Mouse (Mus musculus): ENCODE measurements around the gene Zfp318. TPM values are rescaled to one million over a fixed set of nuclear protein-coding genes. Genes with fewer than 3 reads are reported as not detected.

Gene Zfp318
- polyA plus RNA-seq, 1 experiment from 2014 or later: 17.7 TPM

DNA sequence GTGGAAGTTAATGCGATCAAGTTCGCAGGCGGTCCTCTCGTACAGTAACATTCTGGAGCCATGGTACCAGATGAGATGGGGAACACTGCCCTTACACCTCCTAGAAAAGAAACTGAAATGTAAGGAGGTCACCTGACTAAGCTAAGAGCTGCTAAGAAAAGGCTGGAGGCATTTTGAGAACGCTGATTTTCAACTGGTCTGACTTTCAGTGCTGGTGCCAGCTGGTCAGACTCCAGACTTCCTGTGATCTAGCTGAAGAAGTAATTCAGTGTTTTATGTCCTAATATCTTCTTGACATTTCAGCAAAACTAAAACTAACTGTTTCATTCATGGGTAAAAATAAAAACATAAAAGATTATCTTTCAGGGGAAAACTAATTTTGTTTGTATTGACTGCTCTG, 35.1 kb downstream of the Zfp318 start:
- H3K27ac ChIP-seq: no peak overlapping the region
- no peak for ATAC-seq (ENCODE audit: insufficient number of reproducible peaks, insufficient read depth, low FRiP score, low TSS enrichment, low read depth)
- H3K36me3 ChIP-seq: peaks cover 15% of the 10 kb centered on the region
- no peak overlapping the region for H3K9ac ChIP-seq (replicated peaks)
- no peaks in the 10 kb centered on the region for H3K27me3 ChIP-seq
- no peaks in the 10 kb centered on the region for H3K9me3 ChIP-seq
- 0 out of 2 replicates have a peak, but pooled peaks cover 3% of the 10 kb centered on the region for H3K4me1 ChIP-seq (replicated peaks)
- H3K4me3 ChIP-seq (replicated peaks): no peak overlapping the region
- WGBS: 79% methylated on average over 5 of the region's 5 CpGs
- H3K4me2 ChIP-seq: no peak overlapping the region

DNA sequence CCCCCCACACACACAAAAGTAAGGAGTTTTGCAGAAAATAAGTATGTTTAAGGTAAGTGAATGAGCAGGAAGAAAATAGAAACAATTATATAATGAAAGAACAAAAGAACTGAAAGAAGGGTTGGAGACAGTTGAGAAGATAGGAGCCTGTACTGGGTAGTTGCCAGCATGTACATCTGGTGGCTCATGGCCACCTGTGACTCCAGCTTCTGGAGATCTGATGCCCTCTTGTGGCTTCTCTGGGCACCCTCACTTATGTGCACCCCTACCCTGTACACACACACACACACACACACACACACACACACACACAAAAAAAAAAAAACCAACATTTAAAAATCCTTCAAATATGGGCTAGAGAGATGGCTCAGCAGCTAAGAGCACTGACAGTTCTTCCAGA, 36.2 kb downstream of the Zfp318 start:
- H3K9ac ChIP-seq (replicated peaks): no peak overlapping the region
- no peak for ATAC-seq (ENCODE audit: insufficient number of reproducible peaks, insufficient read depth, low FRiP score, low TSS enrichment, low read depth)
- no peak overlapping the region for H3K4me3 ChIP-seq (replicated peaks)
- no peak overlapping the region for H3K27ac ChIP-seq
- no peaks in the 10 kb centered on the region for H3K4me1 ChIP-seq (replicated peaks)
- H3K36me3 ChIP-seq: peaks cover 7% of the 10 kb centered on the region; the same call in 1 of the 2 replicates
- no peaks in the 10 kb centered on the region for H3K9me3 ChIP-seq
- no peaks in the 10 kb centered on the region for H3K27me3 ChIP-seq
- H3K4me2 ChIP-seq: no peak overlapping the region

DNA sequence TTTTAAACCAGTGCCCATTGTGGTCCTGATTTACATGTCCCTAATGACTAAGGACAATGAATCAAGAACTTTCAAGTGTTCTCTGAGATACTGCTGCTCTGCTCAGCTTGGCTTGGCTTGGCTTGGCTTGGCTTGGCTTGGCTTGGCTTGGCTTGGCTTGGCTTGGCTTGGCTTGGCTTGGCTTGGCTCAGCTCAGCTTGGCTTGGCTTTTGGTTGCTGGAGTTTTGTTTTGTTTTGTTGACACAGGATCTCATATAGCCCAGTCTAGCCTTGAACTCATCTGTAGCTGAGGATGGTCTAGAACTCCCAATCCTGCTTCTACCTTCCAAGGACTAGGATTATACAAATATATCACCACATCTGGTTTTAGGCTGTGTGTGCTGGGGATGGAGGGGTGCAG, 43.0 kb downstream of the Zfp318 start:
- Histone ChIP-seq H3K9ac (replicated peaks) (no peak overlapping the region), H3K9me3 (no peaks in the 10 kb centered on the region), H3K36me3 (no peaks in the 10 kb centered on the region), H3K4me1 (replicated peaks) (peaks cover 8% of the 10 kb centered on the region; the same call in 1 of the 2 replicates), H3K4me3 (replicated peaks) (no peak overlapping the region), H3K4me2 (no peak overlapping the region), H3K27ac (no peak overlapping the region), H3K27me3 (peaks cover 17% of the 10 kb centered on the region)
- no peak for ATAC-seq (ENCODE audit: insufficient number of reproducible peaks, insufficient read depth, low FRiP score, low TSS enrichment, low read depth)

DNA sequence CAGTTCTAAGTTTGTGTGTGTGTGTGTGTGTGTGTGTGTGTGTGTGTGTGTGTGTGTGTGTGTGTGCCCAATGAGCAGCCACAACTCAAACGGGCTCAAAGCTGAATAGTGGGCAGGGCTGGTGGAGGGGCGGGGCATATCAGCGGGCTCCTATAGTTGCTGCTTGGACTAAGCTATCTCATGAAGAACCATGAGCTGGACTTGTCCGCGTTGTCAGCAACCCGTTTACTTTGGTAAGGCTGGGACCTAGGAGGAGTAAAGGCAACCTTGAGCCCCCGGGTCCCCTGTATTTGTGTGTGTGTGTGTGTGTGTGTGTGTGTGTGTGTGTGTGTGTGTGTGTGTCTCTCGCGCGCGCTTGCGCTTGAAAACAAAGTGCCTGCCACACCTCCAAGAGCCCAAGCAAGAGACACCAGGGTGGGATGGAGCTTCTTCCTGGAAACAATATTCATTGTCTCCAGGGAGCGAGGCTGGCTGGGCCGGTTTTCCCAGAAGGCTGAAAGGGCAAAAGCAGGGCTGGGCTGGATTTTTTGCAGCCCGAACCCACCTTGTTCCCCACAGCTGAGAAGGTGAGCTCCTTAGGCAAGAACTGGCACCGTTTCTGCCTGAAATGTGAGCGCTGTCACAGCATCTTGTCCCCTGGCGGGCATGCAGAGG, 45.4 kb downstream of the Zfp318 start, which contains the start of gene Crip3:
Gene Crip3 (plus strand): TSS at position 166 of the 654 bp plus-strand sequence.
- H3K4me3 ChIP-seq (replicated peaks): peak within 1 kb of the TSS; percentile 26
- no peaks in the 10 kb centered on the region for H3K9me3 ChIP-seq
- 13% methylated on average over 18 of the region's 18 CpGs for WGBS
- peaks cover 28% of the 10 kb centered on the region for H3K27me3 ChIP-seq
- H3K4me1 ChIP-seq (replicated peaks): peaks cover 11% of the 10 kb centered on the region; the same call in 1 of the 2 replicates
- no peak for ATAC-seq (ENCODE audit: insufficient number of reproducible peaks, insufficient read depth, low FRiP score, low TSS enrichment, low read depth)
- H3K36me3 ChIP-seq: no peaks in the 10 kb centered on the region
- H3K4me2 ChIP-seq: peak within 1 kb of the TSS; percentile 55
- H3K9ac ChIP-seq (replicated peaks): peak within 1 kb of the TSS; percentile 31; the same call in 1 of the 2 replicates
- H3K27ac ChIP-seq: no peak within 1 kb of the TSS

DNA sequence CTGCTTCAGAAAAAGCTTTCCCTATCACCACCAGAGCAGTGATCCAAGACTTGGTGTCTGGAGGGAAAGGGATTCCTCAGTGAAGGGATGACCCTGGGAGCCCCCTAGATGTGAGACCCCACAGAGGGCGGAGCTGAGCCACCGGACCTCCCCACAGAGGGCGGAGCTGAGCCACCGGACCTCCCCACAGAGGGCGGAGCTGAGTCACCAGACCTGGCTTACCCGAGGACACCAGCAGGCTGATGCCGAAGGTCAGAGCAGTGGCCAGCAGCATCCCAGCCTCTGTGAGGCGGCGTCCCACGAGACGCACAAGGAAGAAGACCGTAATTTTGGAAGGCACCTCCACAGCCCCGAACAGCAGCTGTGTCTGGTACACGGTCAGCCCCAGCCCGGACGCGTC, 50.1 kb downstream of the Zfp318 start:
- peak overlapping the region; percentile 25 for H3K4me3 ChIP-seq (replicated peaks)
- H3K27ac ChIP-seq: no peak overlapping the region
- no peak overlapping the region for H3K9ac ChIP-seq (replicated peaks)
- no peaks in the 10 kb centered on the region for H3K36me3 ChIP-seq
- peaks cover 70% of the 10 kb centered on the region for H3K27me3 ChIP-seq
- ATAC-seq (ENCODE audit: insufficient number of reproducible peaks, insufficient read depth, low FRiP score, low TSS enrichment, low read depth): no peak; the same call in 1 of the 2 replicates
- H3K4me2 ChIP-seq: peak overlapping the region; percentile 51
- WGBS: 10% methylated on average over 17 of the region's 17 CpGs
- H3K9me3 ChIP-seq: no peaks in the 10 kb centered on the region
- H3K4me1 ChIP-seq (replicated peaks): peaks cover 18% of the 10 kb centered on the region; the same call in 1 of the 2 replicates

DNA sequence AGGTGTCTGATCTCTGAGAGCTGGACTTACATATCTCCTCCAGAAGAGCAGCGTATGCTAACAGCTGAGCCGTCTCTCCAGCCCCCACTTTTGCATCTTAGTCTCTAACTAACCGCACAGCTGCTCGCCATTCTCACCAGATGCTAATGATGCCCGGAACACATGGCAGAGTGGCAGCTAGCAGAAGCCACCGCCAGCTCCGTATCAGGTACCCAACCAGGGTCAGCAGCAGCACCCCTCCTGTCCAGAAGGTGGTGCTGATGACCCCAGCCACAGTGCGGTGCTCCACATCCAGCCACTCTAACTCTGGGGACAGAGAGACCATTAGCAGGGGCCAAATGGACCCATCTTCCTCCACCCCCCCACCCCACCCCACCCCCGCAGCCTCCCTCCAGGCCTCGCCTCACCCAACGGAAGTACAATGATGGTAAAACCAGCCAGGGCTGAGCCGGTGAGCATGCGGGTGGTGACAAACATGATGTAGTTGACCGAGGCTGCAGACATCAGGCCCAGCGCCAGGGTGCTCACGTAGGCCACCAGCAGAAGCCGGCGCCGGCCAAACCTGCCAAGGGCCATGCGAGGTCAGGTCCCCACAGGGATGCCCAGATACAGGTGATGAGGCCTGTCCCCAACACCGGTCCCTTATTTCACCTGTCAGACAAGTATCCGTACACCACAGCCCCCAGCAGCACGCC, 53.3 kb downstream of the Zfp318 start:
- H3K9ac ChIP-seq (replicated peaks): no peak overlapping the region
- 27% methylated on average over 23 of the region's 23 CpGs for WGBS
- H3K9me3 ChIP-seq: no peaks in the 10 kb centered on the region
- H3K36me3 ChIP-seq: no peaks in the 10 kb centered on the region
- H3K4me3 ChIP-seq (replicated peaks): 0 out of 2 replicates have a peak overlapping the region, but pooled peaks have one; percentile 9
- H3K4me1 ChIP-seq (replicated peaks): peaks cover 11% of the 10 kb centered on the region; the same call in 1 of the 2 replicates
- ATAC-seq (ENCODE audit: insufficient number of reproducible peaks, insufficient read depth, low FRiP score, low TSS enrichment, low read depth): peak; percentile 34; the same call in 1 of the 2 replicates
- H3K27me3 ChIP-seq: peaks cover 65% of the 10 kb centered on the region
- no peak overlapping the region for H3K27ac ChIP-seq
- H3K4me2 ChIP-seq: peak overlapping the region; percentile 35

DNA sequence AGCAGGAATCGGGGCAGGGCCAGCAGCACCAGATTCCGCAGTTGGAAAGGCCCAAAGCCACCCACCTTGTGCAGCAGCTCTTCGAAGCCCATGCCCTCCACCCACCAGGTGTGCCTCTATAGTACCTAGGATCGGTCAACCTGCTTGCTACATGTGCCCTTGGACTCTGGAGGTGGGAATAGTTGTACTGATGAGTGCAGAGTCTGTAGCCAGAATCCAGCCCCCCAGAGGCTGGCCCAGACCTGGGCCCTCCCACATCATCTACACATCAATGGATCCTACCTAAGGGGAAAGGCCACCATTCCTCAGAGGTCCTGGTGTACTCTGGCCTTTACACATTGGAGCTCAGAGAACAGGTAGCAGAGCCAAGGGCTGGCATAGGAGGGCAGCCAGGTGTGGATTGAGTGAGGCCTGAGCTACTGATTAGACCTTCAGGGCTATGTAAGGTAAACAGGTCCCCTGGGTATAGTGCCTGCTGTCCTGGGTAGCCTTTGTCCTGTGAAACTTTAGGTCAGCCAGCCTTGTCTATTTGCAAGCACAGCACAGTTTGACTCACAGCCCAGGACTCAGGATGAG, 54.9 kb downstream of the Zfp318 start, which contains the start of gene Slc22a7:
Gene Slc22a7 (minus strand): TSS at position 160 of the 576 bp plus-strand sequence.
- Histone ChIP-seq H3K4me3 (replicated peaks) (no peak within 1 kb of the TSS), H3K4me2 (no peak within 1 kb of the TSS), H3K27me3 (peaks cover 75% of the 10 kb centered on the region), H3K9me3 (no peaks in the 10 kb centered on the region), H3K27ac (no peak within 1 kb of the TSS), H3K4me1 (replicated peaks) (peaks cover 23% of the 10 kb centered on the region; the same call in 1 of the 2 replicates), H3K36me3 (no peaks in the 10 kb centered on the region), H3K9ac (replicated peaks) (no peak within 1 kb of the TSS; the same call in 1 of the 2 replicates)
- ATAC-seq (ENCODE audit: insufficient number of reproducible peaks, insufficient read depth, low FRiP score, low TSS enrichment, low read depth): no peak
- WGBS: 86% methylated on average over 4 of the region's 4 CpGs

DNA sequence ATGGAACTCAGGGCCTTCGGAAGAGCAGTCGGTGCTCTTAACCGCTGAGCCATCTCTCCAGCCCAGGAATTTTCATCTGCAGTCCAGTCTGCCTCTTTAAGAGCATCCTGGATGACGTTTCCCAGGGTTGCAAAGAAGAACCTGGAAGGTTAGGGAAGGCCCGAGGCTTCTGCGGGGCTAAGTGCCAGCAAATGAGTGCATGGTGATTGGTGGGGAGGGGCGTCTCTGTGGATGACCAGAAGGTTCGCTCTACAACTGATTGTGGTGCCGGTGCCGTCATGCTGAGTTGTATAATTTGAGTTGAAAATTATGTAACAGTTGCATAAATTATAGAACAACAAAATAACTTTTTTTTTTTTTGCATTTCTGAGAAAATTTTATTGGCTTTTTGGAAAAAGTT, 55.6 kb downstream of the Zfp318 start:
- H3K36me3 ChIP-seq: no peaks in the 10 kb centered on the region
- H3K4me2 ChIP-seq: no peak overlapping the region
- H3K9ac ChIP-seq (replicated peaks): no peak overlapping the region
- H3K27ac ChIP-seq: no peak overlapping the region
- no peaks in the 10 kb centered on the region for H3K9me3 ChIP-seq
- no peak overlapping the region for H3K4me3 ChIP-seq (replicated peaks)
- H3K27me3 ChIP-seq: peaks cover 75% of the 10 kb centered on the region
- WGBS: 93% methylated on average over 10 of the region's 10 CpGs
- no peak for ATAC-seq (ENCODE audit: insufficient number of reproducible peaks, insufficient read depth, low FRiP score, low TSS enrichment, low read depth)
- peaks cover 17% of the 10 kb centered on the region; the same call in 1 of the 2 replicates for H3K4me1 ChIP-seq (replicated peaks)

DNA sequence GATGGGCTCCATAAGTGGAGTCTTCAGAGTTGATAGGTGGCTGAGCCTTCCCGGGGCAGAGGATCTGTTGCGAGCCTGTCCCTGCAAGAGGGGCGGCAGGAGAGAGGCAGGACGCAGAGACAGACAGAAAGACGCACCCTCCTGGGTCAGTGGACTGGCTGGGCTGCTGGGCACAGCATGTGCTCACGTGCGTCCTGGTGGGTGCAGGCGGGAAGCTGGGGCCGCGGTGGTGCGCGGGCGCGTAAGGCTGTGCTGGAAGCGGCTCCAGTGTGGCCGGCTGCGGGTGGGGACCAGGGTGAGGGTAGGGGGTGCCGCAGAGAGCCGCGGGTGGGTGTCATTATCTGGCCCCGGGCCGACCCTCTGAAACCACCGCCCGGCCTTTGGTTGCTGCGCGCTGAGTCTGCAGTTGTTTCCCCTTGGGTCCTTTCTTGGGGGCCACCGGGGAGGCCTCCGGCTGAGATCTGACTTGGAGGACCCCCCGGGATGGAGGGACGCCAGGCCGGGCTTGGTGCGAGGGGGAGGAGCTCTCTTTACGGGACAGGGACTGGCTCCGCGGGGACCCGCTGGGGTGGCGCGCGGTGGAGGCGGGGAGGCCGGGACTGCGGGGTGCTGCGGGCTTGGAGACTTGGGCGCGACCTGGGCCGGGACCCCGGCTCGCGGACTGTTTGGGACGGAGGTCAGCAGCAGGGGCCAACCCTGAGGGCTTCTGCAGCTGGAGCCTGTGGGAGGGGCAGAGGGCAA, 61.5 kb downstream of the Zfp318 start:
- WGBS: 2% methylated on average over 50 of the region's 50 CpGs
- no peak overlapping the region for H3K27ac ChIP-seq
- peak overlapping the region; percentile 70 for H3K4me2 ChIP-seq
- H3K9me3 ChIP-seq: no peaks in the 10 kb centered on the region
- no peak for ATAC-seq (ENCODE audit: insufficient number of reproducible peaks, insufficient read depth, low FRiP score, low TSS enrichment, low read depth)
- H3K4me1 ChIP-seq (replicated peaks): peaks cover 22% of the 10 kb centered on the region
- H3K27me3 ChIP-seq: peaks cover 74% of the 10 kb centered on the region
- peak overlapping the region; percentile 42 for H3K9ac ChIP-seq (replicated peaks)
- H3K4me3 ChIP-seq (replicated peaks): peak overlapping the region; percentile 40
- no peaks in the 10 kb centered on the region for H3K36me3 ChIP-seq

DNA sequence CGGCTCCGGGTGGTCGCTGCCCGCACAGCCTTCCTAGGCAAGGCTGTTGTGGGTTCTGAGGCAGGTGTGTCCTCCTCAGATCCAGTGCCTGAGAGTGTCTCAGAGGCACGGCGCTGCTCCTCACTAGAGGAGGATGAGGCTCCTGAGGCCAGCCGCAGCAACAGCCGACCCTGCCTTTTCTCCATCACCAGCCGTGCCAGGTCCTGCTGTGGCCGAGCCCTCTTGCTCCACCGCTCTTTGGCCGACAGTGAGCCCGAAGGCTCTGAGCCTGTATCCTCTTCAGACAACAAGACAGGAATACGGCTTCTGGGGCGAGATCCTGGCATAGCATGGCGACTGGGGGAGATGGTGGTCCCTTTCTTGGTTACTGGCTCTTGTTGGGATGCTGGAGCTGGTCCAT, 62.7 kb downstream of the Zfp318 start:
- Histone ChIP-seq H3K4me3 (replicated peaks) (no peak overlapping the region), H3K9ac (replicated peaks) (no peak overlapping the region), H3K27ac (no peak overlapping the region), H3K27me3 (peaks cover 68% of the 10 kb centered on the region), H3K9me3 (no peaks in the 10 kb centered on the region; the same call in 1 of the 2 replicates), H3K36me3 (no peaks in the 10 kb centered on the region), H3K4me1 (replicated peaks) (peaks cover 22% of the 10 kb centered on the region), H3K4me2 (no peak overlapping the region)
- ATAC-seq (ENCODE audit: insufficient number of reproducible peaks, insufficient read depth, low FRiP score, low TSS enrichment, low read depth): no peak
- 91% methylated on average over 16 of the region's 16 CpGs for WGBS

All from limb, embryonic 12.5 days (tissue).